Mouse (Mus musculus): Measurements from ENCODE around the gene Acot7. TPM values are rescaled to one million over a fixed set of nuclear protein-coding genes. Genes with fewer than 3 reads are reported as not detected.

Acot7 gene
- polyA plus RNA-seq, 1 experiment from 2014 or later, result 276 TPM

DNA sequence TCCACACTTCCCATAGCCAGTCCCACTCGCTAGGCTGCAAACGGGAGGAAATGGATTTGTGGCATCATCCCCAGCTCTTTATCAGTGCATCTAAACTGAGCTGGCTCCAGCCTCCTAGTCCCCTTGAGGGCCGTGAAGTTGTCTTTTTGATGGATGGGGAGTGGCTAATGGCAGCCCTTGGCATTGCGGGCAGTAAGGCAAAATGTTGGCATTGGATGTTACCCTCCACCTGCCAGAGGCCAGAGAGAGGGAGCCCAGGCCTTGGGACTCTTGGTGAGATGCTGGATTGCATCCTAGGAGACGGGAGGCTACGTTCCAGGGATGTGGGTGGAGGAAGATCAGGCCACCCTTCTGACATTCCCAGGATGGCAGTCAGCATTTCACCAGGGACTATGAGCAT, 128.1 kb downstream of the Acot7 start:
- H3K4me3 ChIP-seq (replicated peaks; ENCODE audit: low read depth, low read length), result no peak overlapping the region
- WGBS, result 85% methylated on average over 6 of the region's 6 CpGs
- H3K27ac ChIP-seq (replicated peaks; ENCODE audit: low read depth, low read length), result no peak overlapping the region
- peaks cover 10% of the 10 kb centered on the region for H3K27me3 ChIP-seq (ENCODE audit: control insufficient read depth, insufficient read depth, low read length)
- no peak for DNase-seq
- H3K9ac ChIP-seq (replicated peaks; ENCODE audit: low read length), result no peak overlapping the region
- H3K9me3 ChIP-seq (ENCODE audit: control insufficient read depth, low read length), result no peaks in the 10 kb centered on the region
- no peak overlapping the region for H3K4me2 ChIP-seq (ENCODE audit: low read length)
- no peak for ATAC-seq (ENCODE audit: low FRiP score, low TSS enrichment)
- H3K4me1 ChIP-seq (ENCODE audit: control insufficient read depth, insufficient read depth, low read length), result no peaks in the 10 kb centered on the region
- peaks cover 54% of the 10 kb centered on the region for H3K36me3 ChIP-seq (ENCODE audit: control insufficient read depth, insufficient read depth, low read length)

DNA sequence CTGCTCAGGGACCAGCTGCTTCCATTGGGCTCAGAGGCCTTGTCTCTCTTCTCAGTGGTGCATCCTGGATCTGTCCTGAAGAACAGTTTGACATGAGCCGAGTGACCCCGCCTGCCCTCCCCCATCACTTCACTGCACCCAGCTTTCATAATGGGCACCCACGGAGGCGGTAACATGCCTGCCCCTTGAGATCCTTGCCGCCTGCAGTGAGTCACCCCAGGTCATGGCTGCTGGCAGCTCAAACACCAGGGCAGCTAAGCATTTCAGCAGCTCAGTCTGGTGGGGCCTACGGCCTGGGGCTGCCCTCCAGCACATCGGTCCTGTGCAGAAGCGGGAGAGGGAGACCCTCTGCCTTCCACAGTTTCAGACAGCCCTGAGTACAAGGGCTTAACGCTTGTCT, 129.6 kb downstream of the Acot7 start:
- Histone ChIP-seq H3K27me3 (ENCODE audit: control insufficient read depth, insufficient read depth, low read length) (peaks cover 25% of the 10 kb centered on the region), H3K4me1 (ENCODE audit: control insufficient read depth, insufficient read depth, low read length) (no peaks in the 10 kb centered on the region), H3K4me3 (replicated peaks; ENCODE audit: low read depth, low read length) (no peak overlapping the region), H3K36me3 (ENCODE audit: control insufficient read depth, insufficient read depth, low read length) (peaks cover 41% of the 10 kb centered on the region), H3K9me3 (ENCODE audit: control insufficient read depth, low read length) (no peaks in the 10 kb centered on the region), H3K4me2 (ENCODE audit: low read length) (no peak overlapping the region), H3K27ac (replicated peaks; ENCODE audit: low read depth, low read length) (no peak overlapping the region), H3K9ac (replicated peaks; ENCODE audit: low read length) (no peak overlapping the region)
- ATAC-seq (ENCODE audit: low FRiP score, low TSS enrichment), result no peak
- WGBS, result 80% methylated on average over 9 of the region's 9 CpGs
- no peak for DNase-seq

DNA sequence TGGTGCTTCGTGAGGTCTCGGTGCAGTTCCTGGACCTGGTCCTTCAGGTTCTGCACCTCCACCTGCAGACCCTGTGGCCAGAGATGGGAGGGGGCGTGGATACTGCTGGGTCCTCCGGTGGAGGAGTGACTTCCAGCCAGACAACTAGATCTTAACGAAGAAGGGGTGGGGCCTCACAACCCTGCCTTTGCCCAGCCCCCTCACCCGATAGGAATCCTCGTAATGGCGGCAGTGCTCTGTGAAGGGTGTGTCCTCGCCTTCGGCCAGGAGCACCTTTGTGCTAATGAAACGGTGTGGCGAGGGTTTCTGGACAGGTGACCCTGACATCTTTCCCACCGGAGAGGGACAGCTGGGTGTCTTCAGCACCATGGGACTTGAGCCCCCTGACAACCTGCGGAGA, 134.3 kb downstream of the Acot7 start:
- H3K4me3 ChIP-seq (replicated peaks; ENCODE audit: low read depth, low read length), result peak overlapping the region; percentile 38; the same call in 1 of the 2 replicates
- DNase-seq, result no peak
- WGBS, result 2% methylated on average over 14 of the region's 14 CpGs
- H3K4me1 ChIP-seq (ENCODE audit: control insufficient read depth, insufficient read depth, low read length), result peaks cover 6% of the 10 kb centered on the region; the same call in 1 of the 2 replicates
- 0 out of 2 replicates have a peak overlapping the region, but pooled peaks have one; percentile 9 for H3K9ac ChIP-seq (replicated peaks; ENCODE audit: low read length)
- peak overlapping the region; percentile 63 for H3K4me2 ChIP-seq (ENCODE audit: low read length)
- 0 out of 2 replicates have a peak, but pooled peaks cover 8% of the 10 kb centered on the region for H3K36me3 ChIP-seq (ENCODE audit: control insufficient read depth, insufficient read depth, low read length)
- H3K9me3 ChIP-seq (ENCODE audit: control insufficient read depth, low read length), result no peaks in the 10 kb centered on the region
- peaks cover 71% of the 10 kb centered on the region for H3K27me3 ChIP-seq (ENCODE audit: control insufficient read depth, insufficient read depth, low read length)
- ATAC-seq (ENCODE audit: low FRiP score, low TSS enrichment), result no peak
- H3K27ac ChIP-seq (replicated peaks; ENCODE audit: low read depth, low read length), result no peak overlapping the region

DNA sequence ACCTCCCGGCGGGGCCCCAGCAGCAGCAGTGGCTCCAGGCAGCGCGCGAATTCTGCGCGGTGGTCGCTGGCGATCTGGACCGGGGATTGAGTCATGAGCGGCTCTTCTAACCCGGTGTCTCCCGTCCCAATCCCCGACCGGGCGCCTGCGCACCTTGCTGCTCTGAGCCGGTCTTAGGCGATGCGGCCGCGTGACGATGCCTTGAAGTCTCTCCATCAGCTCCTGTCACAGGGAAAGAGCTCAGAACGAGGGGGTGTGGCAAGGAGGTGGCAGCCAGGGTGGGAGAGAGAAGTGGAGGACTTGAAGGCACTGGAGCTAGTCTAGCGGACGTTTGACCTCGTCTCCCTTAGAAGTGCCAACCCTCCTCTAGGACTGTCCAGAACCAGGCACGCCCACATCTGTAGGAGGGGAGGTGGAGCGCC, 135.3 kb downstream of the Acot7 start:
- Histone ChIP-seq H3K4me2 (ENCODE audit: low read length) (peak overlapping the region; percentile 63), H3K4me1 (ENCODE audit: control insufficient read depth, insufficient read depth, low read length) (peaks cover 6% of the 10 kb centered on the region; the same call in 1 of the 2 replicates), H3K9me3 (ENCODE audit: control insufficient read depth, low read length) (no peaks in the 10 kb centered on the region), H3K9ac (replicated peaks; ENCODE audit: low read length) (peak overlapping the region; percentile 49), H3K27ac (replicated peaks; ENCODE audit: low read depth, low read length) (no peak overlapping the region), H3K4me3 (replicated peaks; ENCODE audit: low read depth, low read length) (peak overlapping the region; percentile 38), H3K27me3 (ENCODE audit: control insufficient read depth, insufficient read depth, low read length) (peaks cover 81% of the 10 kb centered on the region), H3K36me3 (ENCODE audit: control insufficient read depth, insufficient read depth, low read length) (0 out of 2 replicates have a peak, but pooled peaks cover 6% of the 10 kb centered on the region)
- ATAC-seq (ENCODE audit: low FRiP score, low TSS enrichment) (peak; percentile 38; the same call in 1 of the 2 replicates), DNase-seq (peak; percentile 73)
- WGBS, result 1% methylated on average over 29 of the region's 29 CpGs

DNA sequence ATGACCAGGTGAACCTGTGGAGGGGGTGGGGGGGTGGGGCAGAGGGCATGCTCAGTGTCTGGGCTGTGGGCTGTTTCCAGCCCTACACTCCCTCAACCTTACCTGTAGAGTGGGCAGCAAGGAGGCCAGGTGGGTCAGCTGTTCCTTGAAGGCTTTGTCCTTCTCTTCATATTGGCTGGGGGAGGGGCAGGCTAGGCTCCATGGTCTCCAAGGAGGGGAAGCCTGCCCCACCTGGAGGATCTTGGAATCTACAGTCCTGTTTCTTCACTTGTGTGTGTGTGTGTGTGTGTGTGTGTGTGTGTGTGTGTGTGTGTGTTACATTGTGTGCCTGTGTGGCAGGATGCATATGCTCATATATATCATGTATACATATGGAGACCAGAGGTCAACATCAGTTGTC, 136.0 kb downstream of the Acot7 start:
- Histone ChIP-seq H3K4me1 (ENCODE audit: control insufficient read depth, insufficient read depth, low read length) (peaks cover 6% of the 10 kb centered on the region; the same call in 1 of the 2 replicates), H3K9me3 (ENCODE audit: control insufficient read depth, low read length) (no peaks in the 10 kb centered on the region), H3K4me3 (replicated peaks; ENCODE audit: low read depth, low read length) (peak overlapping the region; percentile 38), H3K9ac (replicated peaks; ENCODE audit: low read length) (peak overlapping the region; percentile 49; the same call in 1 of the 2 replicates), H3K4me2 (ENCODE audit: low read length) (peak overlapping the region; percentile 63), H3K36me3 (ENCODE audit: control insufficient read depth, insufficient read depth, low read length) (0 out of 2 replicates have a peak, but pooled peaks cover 3% of the 10 kb centered on the region), H3K27ac (replicated peaks; ENCODE audit: low read depth, low read length) (no peak overlapping the region), H3K27me3 (ENCODE audit: control insufficient read depth, insufficient read depth, low read length) (peaks cover 88% of the 10 kb centered on the region)
- DNase-seq, result peak; percentile 76
- peak; percentile 51; the same call in 1 of the 2 replicates for ATAC-seq (ENCODE audit: low FRiP score, low TSS enrichment)

DNA sequence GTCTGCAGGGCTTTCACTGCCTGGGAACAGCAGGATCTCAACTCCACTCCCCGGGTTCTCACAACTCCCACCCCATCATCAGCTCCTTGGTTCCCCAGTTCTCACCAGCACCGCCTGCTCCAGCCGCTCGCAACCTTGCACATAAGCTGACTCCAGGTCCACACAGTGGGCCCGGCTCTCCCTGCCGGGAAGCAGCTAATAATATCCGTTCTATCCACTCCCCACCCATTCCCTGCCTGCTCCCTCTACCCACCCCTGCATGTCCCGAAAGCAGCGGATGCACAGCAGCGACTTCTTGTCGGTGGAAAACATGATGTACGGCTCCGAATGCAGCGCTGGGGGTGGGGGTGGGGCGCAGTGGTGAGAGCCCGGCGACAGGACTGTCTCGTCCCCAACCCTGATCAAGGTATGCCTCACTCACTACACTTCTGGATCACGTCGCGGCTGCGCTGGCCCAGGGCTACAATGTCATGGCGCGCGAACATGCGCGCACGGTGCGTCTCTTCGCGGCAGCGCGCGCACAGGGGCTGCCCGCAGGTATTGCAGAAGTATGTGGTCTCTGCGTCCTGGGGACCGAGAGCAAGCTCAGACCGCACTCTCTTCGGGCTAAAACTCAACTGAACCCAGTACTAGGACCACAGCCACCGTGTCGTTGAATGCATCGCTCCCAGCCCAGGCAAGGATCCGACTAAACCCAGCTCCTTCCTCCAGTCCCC, 137.7 kb downstream of the Acot7 start:
- ATAC-seq (ENCODE audit: low FRiP score, low TSS enrichment) (no peak), DNase-seq (peak; percentile 59)
- no peaks in the 10 kb centered on the region for H3K9me3 ChIP-seq (ENCODE audit: control insufficient read depth, low read length)
- no peak overlapping the region for H3K9ac ChIP-seq (replicated peaks; ENCODE audit: low read length)
- H3K36me3 ChIP-seq (ENCODE audit: control insufficient read depth, insufficient read depth, low read length), result no peaks in the 10 kb centered on the region
- H3K27ac ChIP-seq (replicated peaks; ENCODE audit: low read depth, low read length), result no peak overlapping the region
- H3K27me3 ChIP-seq (ENCODE audit: control insufficient read depth, insufficient read depth, low read length), result peaks cover 82% of the 10 kb centered on the region
- peak overlapping the region; percentile 31 for H3K4me3 ChIP-seq (replicated peaks; ENCODE audit: low read depth, low read length)
- WGBS, result under 1% methylated on average over 43 of the region's 43 CpGs
- peak overlapping the region; percentile 54 for H3K4me2 ChIP-seq (ENCODE audit: low read length)
- H3K4me1 ChIP-seq (ENCODE audit: control insufficient read depth, insufficient read depth, low read length), result peaks cover 6% of the 10 kb centered on the region; the same call in 1 of the 2 replicates

DNA sequence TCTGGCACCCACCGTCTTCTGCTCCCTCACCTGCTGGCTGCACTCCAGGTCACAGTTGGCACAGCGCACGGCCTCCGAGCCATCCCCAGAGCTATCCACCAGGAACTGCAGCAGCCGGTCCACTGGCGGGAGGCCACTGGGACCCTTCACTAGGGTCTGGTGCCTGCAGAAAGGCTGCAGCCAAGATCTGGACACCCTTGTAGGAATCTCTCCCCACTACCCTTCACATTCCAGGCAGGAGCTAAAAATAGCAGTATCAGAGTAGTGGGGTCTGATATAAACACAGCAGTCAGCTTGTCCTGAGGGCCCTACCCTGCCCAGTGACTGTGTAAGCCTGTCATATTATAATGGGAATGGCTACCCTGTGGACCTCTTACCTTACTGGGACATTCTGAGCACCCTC, 139.7 kb downstream of the Acot7 start:
- Histone ChIP-seq H3K9ac (replicated peaks; ENCODE audit: low read length) (no peak overlapping the region), H3K4me2 (ENCODE audit: low read length) (no peak overlapping the region), H3K27me3 (ENCODE audit: control insufficient read depth, insufficient read depth, low read length) (peaks cover 64% of the 10 kb centered on the region), H3K9me3 (ENCODE audit: control insufficient read depth, low read length) (no peaks in the 10 kb centered on the region), H3K4me1 (ENCODE audit: control insufficient read depth, insufficient read depth, low read length) (peaks cover 6% of the 10 kb centered on the region; the same call in 1 of the 2 replicates), H3K36me3 (ENCODE audit: control insufficient read depth, insufficient read depth, low read length) (no peaks in the 10 kb centered on the region), H3K27ac (replicated peaks; ENCODE audit: low read depth, low read length) (no peak overlapping the region), H3K4me3 (replicated peaks; ENCODE audit: low read depth, low read length) (no peak overlapping the region)
- ATAC-seq (ENCODE audit: low FRiP score, low TSS enrichment) (no peak), DNase-seq (no peak)
- 91% methylated on average over 6 of the region's 6 CpGs for WGBS

DNA sequence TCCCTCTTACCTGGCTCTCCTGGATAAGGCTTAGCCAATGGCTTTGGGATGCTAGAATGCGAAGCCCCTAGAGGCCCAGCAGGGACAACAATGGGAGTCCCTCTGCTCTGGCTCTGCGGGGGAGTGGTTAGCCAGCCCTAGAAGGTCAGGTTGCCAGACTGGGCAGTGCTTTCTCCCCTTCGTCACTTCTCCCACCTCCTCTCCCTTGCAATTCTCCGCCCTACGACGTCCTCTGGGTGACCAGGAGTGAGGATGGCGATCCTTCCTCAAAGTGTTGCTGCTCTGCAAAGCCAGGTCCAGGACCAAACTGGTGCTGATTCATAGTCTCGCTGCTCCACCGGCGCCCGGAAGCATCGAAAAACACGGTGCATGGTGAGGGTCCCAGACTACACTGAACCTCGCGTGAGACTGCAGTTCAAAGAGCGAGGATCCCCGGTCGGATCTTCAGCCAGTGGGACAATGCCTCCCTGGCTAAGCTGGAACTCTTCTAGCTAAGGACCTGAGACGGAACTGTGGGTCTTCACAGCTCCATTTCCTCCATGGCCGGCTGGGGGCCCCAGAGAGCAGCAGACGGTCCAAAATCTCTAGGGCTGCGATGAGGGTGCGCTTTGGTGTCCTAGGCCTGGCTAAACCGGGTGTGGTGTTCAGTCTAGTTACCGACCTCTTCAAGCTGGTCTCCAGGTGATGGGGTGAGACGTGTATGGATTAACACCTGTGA, 140.7 kb downstream of the Acot7 start, which contains the start of gene Rnf207:
Gene Rnf207, minus strand, starts transcription at position 477 of the 718 bp plus-strand sequence.
- Histone ChIP-seq H3K27ac (replicated peaks; ENCODE audit: low read depth, low read length) (no peak within 1 kb of the TSS), H3K36me3 (ENCODE audit: control insufficient read depth, insufficient read depth, low read length) (no peaks in the 10 kb centered on the region), H3K9me3 (ENCODE audit: control insufficient read depth, low read length) (no peaks in the 10 kb centered on the region), H3K4me3 (replicated peaks; ENCODE audit: low read depth, low read length) (0 out of 2 replicates have a peak within 1 kb of the TSS, but pooled peaks have one; percentile 1), H3K4me1 (ENCODE audit: control insufficient read depth, insufficient read depth, low read length) (peaks cover under 1% of the 10 kb centered on the region; the same call in 1 of the 2 replicates), H3K4me2 (ENCODE audit: low read length) (peak within 1 kb of the TSS; percentile 38; the same call in 1 of the 2 replicates), H3K27me3 (ENCODE audit: control insufficient read depth, insufficient read depth, low read length) (peaks cover 53% of the 10 kb centered on the region), H3K9ac (replicated peaks; ENCODE audit: low read length) (no peak within 1 kb of the TSS)
- DNase-seq (peak; percentile 60), ATAC-seq (ENCODE audit: low FRiP score, low TSS enrichment) (no peak)
- WGBS, result 2% methylated on average over 26 of the region's 26 CpGs

Data from midbrain, embryonic 14.5 days (tissue).